Mouse (Mus musculus): ENCODE data around the gene Trpm7.

DNA sequence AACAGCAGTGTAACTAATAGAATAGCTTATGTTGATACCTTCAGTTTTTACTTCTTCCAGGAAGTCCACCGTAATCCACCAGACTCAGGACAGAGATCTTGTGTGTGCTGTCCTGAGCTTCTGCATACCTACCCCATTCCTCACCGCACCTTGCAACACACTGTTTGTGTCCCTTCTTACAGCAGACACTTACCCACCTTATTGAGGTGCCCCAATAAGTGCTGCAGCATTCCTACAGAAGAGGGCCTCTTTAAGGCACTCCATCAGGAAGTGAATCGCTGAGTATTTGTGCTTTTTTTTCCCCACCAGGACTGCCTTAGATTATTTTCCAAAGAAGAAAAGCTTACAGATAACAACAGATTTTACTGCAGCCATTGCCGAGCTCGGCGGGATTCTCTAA lies 120.4 kb downstream of the Trpm7 start:
- no peak for TF ChIP-seq CTCF (IDR thresholded peaks at IDR 0.05; ENCODE audit: low read depth, low read length)
- no peak for TF ChIP-seq POLR2AphosphoS5 (IDR thresholded peaks at IDR 0.05; ENCODE audit: insufficient replicate concordance, low read depth, low read length)
- TF ChIP-seq TAL1 (conservative IDR thresholded peaks at IDR 0.05; ENCODE audit: low read depth, low read length) = no peak

Data from G1E (cell line).